Mouse (Mus musculus) embryonic facial prominence, embryonic 15.5 days (tissue): ENCODE data around the gene Gp9. TPM values are rescaled to one million over a fixed set of nuclear protein-coding genes. Genes with fewer than 3 reads are reported as not detected.
"Not testable (repeated sequence)": the region's sequence is repeated elsewhere in the genome, so short reads cannot be mapped to it uniquely, and the experiment has no call there.

Source experiments
- ATAC-seq: fragments of 200-750 bp; cut with Nextera tagmentation; 2 replicates; pipeline ENCODE4 v1.8.0; 2017; ENCODE audit warnings: low read depth, moderate TSS enrichment; ENCODE audit not compliant: insufficient number of reproducible peaks, low FRiP score, low TSS enrichment
- H3K27ac ChIP-seq: fragments of 300-500 bp; sonication (generic); replicated peaks from 2 replicates; pipeline ENCODE4 v1.5.1; 2015; ENCODE audit warnings: mild to moderate bottlenecking, inconsistent platforms
- H3K27me3 ChIP-seq: fragments of 300-500 bp; sonication (generic); 2 replicates; pipeline ENCODE4 v1.6.1; 2015; ENCODE audit warnings: inconsistent platforms
- H3K36me3 ChIP-seq: fragments of 300-500 bp; sonication (generic); 2 replicates; pipeline ENCODE4 v1.6.1; 2015; ENCODE audit warnings: mild to moderate bottlenecking, inconsistent platforms
- H3K4me1 ChIP-seq: fragments of 300-500 bp; sonication (generic); 2 replicates; pipeline ENCODE4 v1.6.1; 2015; ENCODE audit warnings: inconsistent platforms
- H3K4me2 ChIP-seq: fragments of 300-500 bp; sonication (generic); replicated peaks from 2 replicates; pipeline ENCODE4 v1.6.1; 2015; ENCODE audit warnings: mild to moderate bottlenecking, inconsistent platforms
- H3K4me3 ChIP-seq: fragments of 300-500 bp; sonication (generic); replicated peaks from 2 replicates; pipeline ENCODE4 v1.5.1; 2015; ENCODE audit warnings: mild to moderate bottlenecking, inconsistent platforms
- H3K9ac ChIP-seq: fragments of 300-500 bp; sonication (generic); 2 replicates; pipeline ENCODE4 v1.6.1; 2015; ENCODE audit warnings: inconsistent platforms
- H3K9me3 ChIP-seq: fragments of 300-500 bp; sonication (generic); replicated peaks from 2 replicates; pipeline ENCODE4 v1.6.1; 2016; ENCODE audit warnings: inconsistent platforms
- WGBS: fragments of 180-500 bp; shearing (Covaris S2); methylation state at CpG from one replicate; pipeline ENCODE4 v1.1.7; 2015; 5-methylcytosine and 5-hydroxymethylcytosine counted together
- polyA plus RNA-seq: library from polyadenylated mRNA; unstranded; fragments of >200 nt; fragmentation: Nextera tagmentation; extraction: Ambion mirVana; gene quantifications from 2 replicates; pipeline ENCODE4 v1.2.1, GENCODE M21; 2015

Gene Gp9
- polyA plus RNA-seq, 1 experiment from 2014 or later = 0.83 TPM

GRCm38 (mm10) chr6:87751574-87751973, 26.3 kb upstream of the Gp9 start:
- WGBS = 87% methylated on average over 6 of the region's 6 CpGs
- no peak overlapping the region for H3K4me3 ChIP-seq
- no peak for ATAC-seq
- H3K27me3 ChIP-seq = no peaks in the 10 kb centered on the region
- no peaks in the 10 kb centered on the region for H3K36me3 ChIP-seq
- peaks cover 7% of the 10 kb centered on the region; the same call in 1 of the 2 replicates for H3K4me1 ChIP-seq
- H3K27ac ChIP-seq = no peak overlapping the region
- H3K9me3 ChIP-seq = no peaks in the 10 kb centered on the region
- no peak overlapping the region for H3K4me2 ChIP-seq
- no peak overlapping the region for H3K9ac ChIP-seq

- Histone ChIP-seq H3K27me3 (no peaks in the 10 kb centered on the region), H3K27ac (no peak overlapping the region), H3K9ac (no peak overlapping the region), H3K36me3 (no peaks in the 10 kb centered on the region), H3K4me2 (no peak overlapping the region), H3K9me3 (no peaks in the 10 kb centered on the region), H3K4me3 (no peak overlapping the region), H3K4me1 (no peaks in the 10 kb centered on the region)
- WGBS = 81% methylated on average over 4 of the region's 4 CpGs
- ATAC-seq = no peak
These were observed 22.7 kb upstream of the Gp9 start for GRCm38 (mm10) chr6:87755196-87755595.

GRCm38 (mm10) chr6:87756896-87757295, 21.0 kb upstream of the Gp9 start:
- no peak overlapping the region for H3K27ac ChIP-seq
- H3K4me1 ChIP-seq = no peaks in the 10 kb centered on the region
- no peaks in the 10 kb centered on the region for H3K27me3 ChIP-seq
- H3K36me3 ChIP-seq = no peaks in the 10 kb centered on the region
- no peak for ATAC-seq
- no peaks in the 10 kb centered on the region for H3K9me3 ChIP-seq
- H3K9ac ChIP-seq = no peak overlapping the region
- WGBS = 80% methylated on average over 8 of the region's 8 CpGs
- no peak overlapping the region for H3K4me3 ChIP-seq
- H3K4me2 ChIP-seq = no peak overlapping the region

GRCm38 (mm10) chr6:87759404-87759803, 18.5 kb upstream of the Gp9 start:
- ATAC-seq = no peak
- no peak overlapping the region for H3K27ac ChIP-seq
- H3K27me3 ChIP-seq = no peaks in the 10 kb centered on the region
- H3K4me2 ChIP-seq = no peak overlapping the region
- 68% methylated on average over 3 of the region's 3 CpGs for WGBS
- no peaks in the 10 kb centered on the region for H3K36me3 ChIP-seq
- H3K9me3 ChIP-seq = no peaks in the 10 kb centered on the region
- no peak overlapping the region for H3K9ac ChIP-seq
- no peak overlapping the region for H3K4me3 ChIP-seq
- H3K4me1 ChIP-seq = no peaks in the 10 kb centered on the region

GRCm38 (mm10) chr6:87759850-87760249, 18.0 kb upstream of the Gp9 start:
- Histone ChIP-seq H3K9me3 (no peaks in the 10 kb centered on the region), H3K9ac (no peak overlapping the region), H3K4me1 (no peaks in the 10 kb centered on the region), H3K36me3 (no peaks in the 10 kb centered on the region), H3K27ac (no peak overlapping the region), H3K4me3 (no peak overlapping the region), H3K4me2 (no peak overlapping the region), H3K27me3 (no peaks in the 10 kb centered on the region)
- 60% methylated on average over 3 of the region's 3 CpGs for WGBS
- no peak for ATAC-seq

- Histone ChIP-seq H3K9me3 (no peaks in the 10 kb centered on the region), H3K9ac (no peak overlapping the region), H3K36me3 (no peaks in the 10 kb centered on the region), H3K27ac (no peak overlapping the region), H3K4me3 (no peak overlapping the region), H3K4me2 (no peak overlapping the region), H3K27me3 (no peaks in the 10 kb centered on the region), H3K4me1 (no peaks in the 10 kb centered on the region)
- 79% methylated on average over 5 of the region's 5 CpGs for WGBS
- ATAC-seq = no peak
These were observed 15.7 kb upstream of the Gp9 start for GRCm38 (mm10) chr6:87762161-87762560.

- Histone ChIP-seq H3K4me2 (no peak overlapping the region), H3K36me3 (no peaks in the 10 kb centered on the region), H3K4me3 (no peak overlapping the region), H3K9me3 (no peaks in the 10 kb centered on the region), H3K27me3 (no peaks in the 10 kb centered on the region), H3K27ac (no peak overlapping the region), H3K4me1 (no peaks in the 10 kb centered on the region), H3K9ac (no peak overlapping the region)
- ATAC-seq = no peak
- WGBS = 70% methylated on average over 4 of the region's 4 CpGs
These were observed 14.2 kb upstream of the Gp9 start for GRCm38 (mm10) chr6:87763376-87764280.

- WGBS = 90% methylated on average over 2 of the region's 2 CpGs
- H3K4me1 ChIP-seq, H3K9me3 ChIP-seq, H3K27me3 ChIP-seq, H3K4me3 ChIP-seq, H3K36me3 ChIP-seq, H3K9ac ChIP-seq, H3K4me2 ChIP-seq, ATAC-seq, H3K27ac ChIP-seq: not testable (repeated sequence)
These were observed 13.6 kb upstream of the Gp9 start for GRCm38 (mm10) chr6:87764296-87764695.

- Histone ChIP-seq H3K36me3 (no peaks in the 10 kb centered on the region), H3K9me3 (no peaks in the 10 kb centered on the region), H3K9ac (no peak overlapping the region), H3K27ac (no peak overlapping the region), H3K4me2 (no peak overlapping the region), H3K4me1 (no peaks in the 10 kb centered on the region), H3K27me3 (no peaks in the 10 kb centered on the region), H3K4me3 (no peak overlapping the region)
- ATAC-seq = no peak
- 47% methylated on average over 8 of the region's 8 CpGs for WGBS
These were observed 7.2 kb upstream of the Gp9 start for GRCm38 (mm10) chr6:87770626-87771025.

- Histone ChIP-seq H3K9me3 (no peaks in the 10 kb centered on the region), H3K9ac (no peak overlapping the region), H3K27me3 (no peaks in the 10 kb centered on the region), H3K4me3 (no peak overlapping the region), H3K4me2 (no peak overlapping the region), H3K4me1 (no peaks in the 10 kb centered on the region), H3K36me3 (no peaks in the 10 kb centered on the region), H3K27ac (no peak overlapping the region)
- no peak for ATAC-seq
- 27% methylated on average over 1 of the region's 1 CpGs for WGBS
These were observed 3.4 kb upstream of the Gp9 start for GRCm38 (mm10) chr6:87774466-87774865.

- H3K9ac ChIP-seq = no peak overlapping the region
- no peak for ATAC-seq
- no peaks in the 10 kb centered on the region for H3K4me1 ChIP-seq
- no peak overlapping the region for H3K27ac ChIP-seq
- 81% methylated on average over 9 of the region's 9 CpGs for WGBS
- no peaks in the 10 kb centered on the region for H3K36me3 ChIP-seq
- no peak overlapping the region for H3K4me2 ChIP-seq
- H3K4me3 ChIP-seq = no peak overlapping the region
- no peaks in the 10 kb centered on the region for H3K9me3 ChIP-seq
- no peaks in the 10 kb centered on the region for H3K27me3 ChIP-seq
These were observed 3.0 kb upstream of the Gp9 start for GRCm38 (mm10) chr6:87774909-87775308.
